Mouse (Mus musculus) lung, postnatal 4 days (tissue): ENCODE results near the gene Pipox.
A peak's percentile ranks its signal among the peaks of the same experiment; 100 is the strongest.

Experiments used
- DNase-seq, 2 experiments: peaks; one replicate each; pipeline ENCODE4 v3.0.0; 2021

Gene Pipox

GRCm38 (mm10) chr11:77908468-77908867, 14.6 kb upstream of the Pipox start:
- DNase-seq, result peak in 1 of 2 experiments; percentile 50

GRCm38 (mm10) chr11:77906747-77907174, 12.9 kb upstream of the Pipox start:
- no peak for DNase-seq

GRCm38 (mm10) chr11:77906097-77906687, 12.3 kb upstream of the Pipox start:
- DNase-seq, result peak; percentile 8 to 34

DNA sequence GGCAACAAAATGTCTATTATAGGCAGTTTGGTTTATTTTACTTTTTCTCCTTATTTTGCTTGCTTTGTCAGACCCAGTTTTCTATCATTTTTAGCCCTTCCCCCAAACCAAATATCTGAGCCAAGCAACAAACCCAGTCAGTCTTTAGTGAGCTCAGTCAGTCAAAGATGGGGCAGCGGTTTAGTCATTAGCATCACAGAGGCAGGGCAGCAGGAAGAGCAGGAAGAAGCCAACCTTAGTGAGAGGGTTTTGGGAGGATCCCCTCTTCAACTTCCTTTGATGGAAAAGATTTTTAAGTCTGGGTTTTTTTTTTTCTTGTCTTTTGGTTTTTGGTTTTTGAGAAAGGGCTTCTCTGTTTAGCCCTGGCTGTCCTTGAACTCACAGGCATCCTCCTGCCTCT, 10.8 kb upstream of the Pipox start:
- DNase-seq, result no peak

- DNase-seq, result no peak
Observed at GRCm38 (mm10) chr11:77903761-77904160, 9.9 kb upstream of the Pipox start.

- no peak for DNase-seq
Observed at GRCm38 (mm10) chr11:77901775-77902355, 8.0 kb upstream of the Pipox start.

- peak; percentile 22 to 47 for DNase-seq
Observed at GRCm38 (mm10) chr11:77901366-77901765, 7.5 kb upstream of the Pipox start.

- no peak for DNase-seq
Observed at GRCm38 (mm10) chr11:77900696-77901095, 6.8 kb upstream of the Pipox start.

DNA sequence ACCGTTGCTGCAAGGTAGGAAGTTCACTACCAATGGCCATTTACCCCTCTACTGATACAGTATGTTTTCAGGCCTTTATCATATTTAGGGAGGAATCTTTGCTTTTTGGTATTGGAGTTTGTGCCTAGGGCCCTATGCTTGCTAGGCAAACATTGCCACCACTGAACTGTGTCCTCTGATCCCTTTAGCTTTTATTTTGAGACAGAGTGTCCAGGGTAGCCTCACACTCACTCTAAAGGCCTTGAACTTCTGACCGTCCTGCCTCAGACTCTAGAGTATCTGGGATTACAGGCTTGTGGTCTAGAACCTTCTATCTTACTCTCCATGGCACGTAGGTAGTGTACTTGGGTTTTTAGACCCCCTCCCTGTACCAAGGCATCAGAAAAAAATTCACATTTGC, 6.3 kb upstream of the Pipox start:
- DNase-seq, result no peak

- no peak for DNase-seq
Observed at GRCm38 (mm10) chr11:77896820-77897805, 3.2 kb upstream of the Pipox start.

DNA sequence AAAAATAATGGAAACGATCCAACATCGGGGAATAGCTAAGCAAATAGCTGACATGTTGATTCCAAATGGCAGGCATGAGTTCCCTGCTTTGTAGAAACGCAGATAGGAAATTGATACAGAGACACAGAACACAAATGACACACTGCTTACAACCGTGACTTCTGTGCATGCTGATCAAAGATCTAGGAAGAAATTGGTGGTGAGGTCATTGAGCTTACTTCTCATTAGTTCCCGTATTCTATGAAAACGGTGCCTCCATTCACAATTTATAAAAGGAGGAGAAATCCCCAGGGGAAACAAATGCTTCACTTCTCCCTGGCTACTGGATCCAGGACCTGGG, 2.6 kb upstream of the Pipox start:
- no peak for DNase-seq

GRCm38 (mm10) chr11:77896011-77896410, 2.1 kb upstream of the Pipox start:
- no peak for DNase-seq

GRCm38 (mm10) chr11:77894967-77895366, 1.1 kb upstream of the Pipox start:
- no peak for DNase-seq

DNA sequence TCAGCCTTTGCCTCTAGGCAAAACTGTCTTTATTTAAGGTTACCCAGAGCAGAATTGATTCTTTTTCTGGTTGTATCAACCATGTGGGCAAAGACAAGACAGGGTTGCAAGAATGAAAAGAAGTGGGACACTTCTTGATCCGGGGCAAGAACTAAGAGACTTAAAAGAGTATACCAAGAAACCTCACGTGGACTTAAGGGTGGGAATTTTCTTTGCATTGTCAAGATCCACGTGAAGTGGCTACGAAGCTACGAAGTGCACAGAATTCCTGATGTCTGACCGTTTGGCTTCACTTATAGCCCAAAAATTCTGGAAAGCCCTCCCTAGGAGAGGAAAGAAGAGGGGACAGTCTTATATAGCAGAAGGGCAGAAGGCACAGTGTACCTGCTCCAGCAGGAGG, 613 bp downstream of the Pipox start:
- no peak for DNase-seq

- DNase-seq, result no peak
Observed at GRCm38 (mm10) chr11:77892883-77893282, 1.0 kb downstream of the Pipox start.

DNA sequence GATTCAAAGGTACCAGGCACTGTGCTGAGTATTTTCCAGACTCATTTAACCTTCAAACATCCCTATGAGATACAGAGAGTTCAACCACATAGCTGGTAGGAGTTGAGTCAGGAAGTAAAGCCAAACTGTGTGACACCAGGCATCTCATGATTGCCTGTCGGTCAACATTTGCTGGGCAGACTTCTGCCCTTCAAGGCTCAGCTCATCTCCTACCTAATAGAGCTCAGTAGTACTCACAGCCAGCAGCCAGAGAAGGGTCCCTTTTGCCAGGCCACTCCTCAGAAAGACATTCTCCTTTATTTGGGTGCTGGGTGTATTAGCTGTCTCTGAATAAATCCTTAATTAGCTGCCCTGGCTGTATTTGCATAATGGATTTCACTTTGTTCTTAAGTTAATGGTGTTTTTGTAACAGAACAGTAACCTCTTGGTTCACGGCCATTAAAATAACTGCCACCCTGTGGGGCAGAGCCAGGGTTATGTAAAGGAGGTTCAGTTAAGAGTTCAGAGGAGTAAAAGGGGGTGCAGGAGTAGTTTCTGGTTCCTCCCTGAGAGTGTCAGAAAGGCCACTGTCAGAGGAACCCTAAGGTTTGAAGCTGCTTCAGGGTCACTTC, 3.1 kb downstream of the Pipox start:
- no peak for DNase-seq

DNA sequence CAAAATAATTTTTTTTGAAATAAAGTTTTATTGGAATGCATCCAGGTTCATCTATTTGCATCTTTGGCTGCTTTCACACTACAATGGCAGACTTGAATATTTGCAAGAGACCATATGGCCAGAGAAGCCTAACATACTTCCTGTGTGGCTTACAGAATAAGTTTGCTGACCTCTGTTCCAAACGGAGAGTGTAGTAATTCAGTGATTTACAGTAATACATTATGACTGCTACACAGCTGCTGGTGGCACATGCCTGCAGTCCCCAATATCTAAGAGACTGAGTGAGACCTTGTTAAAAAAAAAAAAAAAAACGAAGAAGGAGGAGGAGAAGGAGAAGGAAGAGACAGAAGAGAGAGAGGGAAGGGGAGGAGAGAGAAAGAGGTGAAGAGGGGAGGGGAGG, 4.4 kb downstream of the Pipox start:
- no peak for DNase-seq

- no peak for DNase-seq
Observed at GRCm38 (mm10) chr11:77888846-77889245, 5.0 kb downstream of the Pipox start.

DNA sequence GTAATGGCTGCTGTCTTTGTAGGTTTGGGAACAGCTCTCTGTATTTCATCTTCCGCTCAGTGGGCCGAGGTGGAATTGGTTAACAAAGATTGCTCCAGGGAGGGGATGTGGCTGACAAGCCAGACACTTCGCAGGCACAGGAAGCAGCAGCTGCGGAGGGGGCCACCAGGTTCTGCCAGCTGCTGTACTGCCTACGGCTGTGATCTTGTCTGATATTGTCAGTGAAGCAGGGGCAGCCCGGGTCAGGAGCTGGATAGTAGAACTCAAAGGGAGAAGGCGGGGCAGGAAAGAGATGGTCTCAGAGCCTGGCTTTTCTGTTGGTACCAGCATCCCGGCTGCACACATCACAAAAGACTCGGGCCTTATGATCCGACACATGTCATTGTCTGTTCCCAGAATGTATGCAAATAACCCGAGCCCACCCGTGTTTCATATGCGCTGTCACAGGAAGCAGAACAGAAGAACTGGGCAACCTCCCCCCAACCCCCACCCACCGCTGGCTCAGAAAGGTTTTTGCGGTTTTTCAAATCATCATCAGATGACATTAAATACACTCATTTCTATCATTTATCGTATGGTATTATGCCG, 6.4 kb downstream of the Pipox start:
- peak; percentile 26 to 49 for DNase-seq

GRCm38 (mm10) chr11:77885246-77885575, 8.7 kb downstream of the Pipox start:
- no peak for DNase-seq

GRCm38 (mm10) chr11:77884524-77885245, 9.2 kb downstream of the Pipox start:
- no peak for DNase-seq

- DNase-seq, result no peak
Observed at GRCm38 (mm10) chr11:77876760-77877148, 17.1 kb downstream of the Pipox start.
